Mouse (Mus musculus) brain, embryonic 14.5 days (tissue): ENCODE results near the gene Flt3.

Experiments
- CTCF ChIP-seq: fragments of 200-500 bp; IDR thresholded peaks from 2 replicates; pipeline ENCODE4 v1.5.1; 2012; ENCODE audit warnings: inconsistent platforms, mild to moderate bottlenecking, moderate library complexity, borderline replicate concordance; ENCODE audit not compliant: insufficient read depth, insufficient read length; ENCODE audit errors: extremely low read depth
- POLR2A ChIP-seq: fragments of 200-500 bp; IDR thresholded peaks from 2 replicates; pipeline ENCODE4 v1.6.1; 2012; ENCODE audit warnings: mild to moderate bottlenecking, inconsistent platforms, borderline replicate concordance; ENCODE audit not compliant: poor library complexity, insufficient read depth, insufficient read length, severe bottlenecking; ENCODE audit errors: extremely low read depth

- no peak for TF ChIP-seq CTCF
- no peak for TF ChIP-seq POLR2A
These were observed 99.1 kb downstream of the Flt3 start for GRCm38 (mm10) chr5:147300917-147301780.
